Mouse (Mus musculus) CH12.LX (cell line): ENCODE results near the gene Tns3. TPM values are rescaled to one million over a fixed set of nuclear protein-coding genes. Genes with fewer than 3 reads are reported as not detected.

Experiments
- DNase-seq: peaks from one replicate; pipeline ENCODE4 v3.0.0-alpha.2; 2013; ENCODE audit errors: extremely low read depth
- H3K27ac ChIP-seq: 2 replicates; pipeline ENCODE4 v1.5.1; 2012; ENCODE audit warnings: low read depth, mild to moderate bottlenecking, control low read depth, moderate library complexity; ENCODE audit not compliant: insufficient read depth
- H3K27me3 ChIP-seq: replicated peaks from 2 replicates; pipeline ENCODE3; 2012; ENCODE audit warnings: inconsistent platforms
- H3K36me3 ChIP-seq, 2 experiments: replicated peaks in 1 of 2; 2 replicates each; pipeline versions ENCODE3 to v1.6.1; 2012; ENCODE audit warnings: inconsistent platforms in 1 of 2, low read length in 1 of 2, mild to moderate bottlenecking in 1 of 2, mixed read lengths in 1 of 2, moderate library complexity in 1 of 2; ENCODE audit not compliant: control insufficient read depth in 1 of 2, insufficient read depth in 1 of 2
- H3K4me1 ChIP-seq, 2 experiments: 2 replicates each; pipeline ENCODE4 v1.6.1; 2012; ENCODE audit warnings: inconsistent platforms in 1 of 2, moderate library complexity in 1 of 2; ENCODE audit not compliant: insufficient read depth in 2 of 2, control insufficient read depth in 1 of 2
- H3K4me2 ChIP-seq: 2 replicates; pipeline ENCODE4 v1.6.1; 2012; ENCODE audit warnings: low read depth, mild to moderate bottlenecking, control low read depth; ENCODE audit not compliant: poor library complexity, insufficient read depth, severe bottlenecking
- H3K4me3 ChIP-seq, 3 experiments: fragments of 150-350 bp in 1 of 3; sonication (generic) in 1 of 3; replicated peaks in 1 of 3; 2 replicates each; pipeline versions ENCODE3 to v1.5.1; 2011 to 2012; ENCODE audit warnings: low read depth in 2 of 3, low read length in 2 of 3, mild to moderate bottlenecking in 2 of 3, moderate library complexity in 2 of 3, control low read depth in 1 of 3, improper control_type of control experiment in 1 of 3, inconsistent platforms in 1 of 3, mixed read lengths in 1 of 3; ENCODE audit not compliant: poor library complexity in 1 of 3
- H3K79me2 ChIP-seq: replicated peaks from 2 replicates; pipeline ENCODE4 v1.6.1; 2012; ENCODE audit warnings: mild to moderate bottlenecking, moderate library complexity; ENCODE audit not compliant: control insufficient read depth, poor library complexity, insufficient read depth, severe bottlenecking; ENCODE audit errors: extremely low read depth
- H3K9ac ChIP-seq: 2 replicates; pipeline ENCODE4 v1.6.1; 2012; ENCODE audit warnings: low read depth, mild to moderate bottlenecking, control low read depth, moderate library complexity; ENCODE audit not compliant: insufficient read depth
- H3K9me3 ChIP-seq: replicated peaks from 2 replicates; pipeline ENCODE3; 2012; ENCODE audit warnings: low read length, inconsistent platforms, mixed read lengths
- BHLHE40 ChIP-seq: IDR thresholded peaks from 2 replicates; pipeline ENCODE4 v1.6.1; 2011; ENCODE audit warnings: mild to moderate bottlenecking, low read depth, low read length, improper control_type of control experiment
- CHD2 ChIP-seq: IDR thresholded peaks from 2 replicates; pipeline ENCODE4 v1.6.1; 2011; ENCODE audit warnings: low read length, improper control_type of control experiment
- CTCF ChIP-seq, 2 experiments: IDR thresholded peaks in 1 of 2; conservative IDR thresholded peaks in 1 of 2; 2 replicates each; pipeline ENCODE4 v1.5.1; 2011 to 2012; ENCODE audit warnings: low read depth in 2 of 2, low read length in 2 of 2, improper control_type of control experiment in 1 of 2, inconsistent platforms in 1 of 2, mild to moderate bottlenecking in 1 of 2, moderate library complexity in 1 of 2
- E2F4 ChIP-seq: IDR thresholded peaks from 2 replicates; pipeline ENCODE4 v1.6.1; 2011; ENCODE audit warnings: low read depth, low read length, improper control_type of control experiment; ENCODE audit not compliant: insufficient replicate concordance
- ELF1 ChIP-seq: IDR thresholded peaks from 2 replicates; pipeline ENCODE4 v1.6.1; 2014; ENCODE audit warnings: low read depth, mild to moderate bottlenecking, inconsistent platforms, low read length, improper control_type of control experiment
- EP300 ChIP-seq: IDR thresholded peaks from 2 replicates; pipeline ENCODE4 v1.6.1; 2011; ENCODE audit warnings: low read length, improper control_type of control experiment
- ETS1 ChIP-seq: conservative IDR thresholded peaks from 2 replicates; pipeline ENCODE4 v1.6.1; 2012; ENCODE audit warnings: low read depth, mild to moderate bottlenecking, inconsistent platforms, low read length, improper control_type of control experiment, moderate library complexity
- GABPA ChIP-seq: IDR thresholded peaks from 2 replicates; pipeline ENCODE4 v1.6.1; 2012; ENCODE audit warnings: low read depth, low read length, improper control_type of control experiment, inconsistent platforms; ENCODE audit not compliant: insufficient replicate concordance
- HCFC1 ChIP-seq: IDR thresholded peaks from 2 replicates; pipeline ENCODE4 v1.6.1; 2012; ENCODE audit warnings: low read depth, mild to moderate bottlenecking, inconsistent platforms, low read length, improper control_type of control experiment
- IRF4 ChIP-seq: IDR thresholded peaks from 2 replicates; pipeline ENCODE4 v1.6.1; 2014; ENCODE audit warnings: low read depth, mild to moderate bottlenecking, inconsistent platforms, low read length, improper control_type of control experiment
- JUN ChIP-seq: IDR thresholded peaks from 2 replicates; pipeline ENCODE4 v1.6.1; 2011; ENCODE audit warnings: low read depth, mild to moderate bottlenecking, low read length, improper control_type of control experiment, moderate library complexity; ENCODE audit not compliant: insufficient read depth
- KAT2A ChIP-seq: IDR thresholded peaks from 2 replicates; pipeline ENCODE4 v1.6.1; 2012; ENCODE audit warnings: low read length, improper control_type of control experiment, inconsistent platforms; ENCODE audit not compliant: insufficient replicate concordance
- MAFK ChIP-seq: IDR thresholded peaks from 2 replicates; pipeline ENCODE4 v1.6.1; 2011; ENCODE audit warnings: low read length, improper control_type of control experiment; ENCODE audit not compliant: insufficient replicate concordance
- MAZ ChIP-seq: IDR thresholded peaks from 2 replicates; pipeline ENCODE4 v1.6.1; 2012; ENCODE audit warnings: low read depth, mild to moderate bottlenecking, inconsistent platforms, low read length, improper control_type of control experiment, moderate library complexity
- MXI1 ChIP-seq: IDR thresholded peaks from 2 replicates; pipeline ENCODE4 v1.6.1; 2011; ENCODE audit warnings: mild to moderate bottlenecking, low read depth, low read length, improper control_type of control experiment
- NRF1 ChIP-seq: IDR thresholded peaks from 2 replicates; pipeline ENCODE4 v1.6.1; 2014; ENCODE audit warnings: low read depth, mild to moderate bottlenecking, inconsistent platforms, low read length, improper control_type of control experiment, moderate library complexity
- POLR2AphosphoS2 ChIP-seq: IDR thresholded peaks from 2 replicates; pipeline ENCODE4 v1.6.1; 2011; ENCODE audit warnings: low read depth, low read length, improper control_type of control experiment
- RAD21 ChIP-seq: IDR thresholded peaks from 2 replicates; pipeline ENCODE4 v1.6.1; 2011; ENCODE audit warnings: low read depth, mild to moderate bottlenecking, low read length, improper control_type of control experiment, moderate library complexity
- SMC3 ChIP-seq: IDR thresholded peaks from 2 replicates; pipeline ENCODE4 v1.6.1; 2011; ENCODE audit warnings: low read depth, low read length, improper control_type of control experiment
- TCF12 ChIP-seq: IDR thresholded peaks from 2 replicates; pipeline ENCODE4 v1.6.1; 2014; ENCODE audit warnings: low read depth, mild to moderate bottlenecking, inconsistent platforms, low read length, improper control_type of control experiment
- UBTF ChIP-seq: IDR thresholded peaks from 2 replicates; pipeline ENCODE4 v1.6.1; 2012; ENCODE audit warnings: low read depth, mild to moderate bottlenecking, inconsistent platforms, low read length, improper control_type of control experiment, moderate library complexity
- USF1 ChIP-seq: IDR thresholded peaks from 2 replicates; pipeline ENCODE4 v1.6.1; 2014; ENCODE audit warnings: low read depth, mild to moderate bottlenecking, inconsistent platforms, low read length, improper control_type of control experiment
- ZKSCAN1 ChIP-seq: IDR thresholded peaks from 2 replicates; pipeline ENCODE4 v1.6.1; 2012; ENCODE audit warnings: low read depth, inconsistent platforms, low read length, improper control_type of control experiment, borderline replicate concordance
- ZMIZ1 ChIP-seq: IDR thresholded peaks from 2 replicates; pipeline ENCODE4 v1.6.1; 2012; ENCODE audit warnings: low read depth, mild to moderate bottlenecking, inconsistent platforms, low read length, improper control_type of control experiment
- dilution Hi-C: fragments of 300-500 bp; cut with MboI; formaldehyde crosslinking; loops from 2 replicates; pipeline ENCODE4 v1.14.3; 2020; ENCODE audit warnings: low sequenced_read_pairs; ENCODE audit not compliant: extremely low pct_unique_long_range_greater_than_20kb, extremely low pct_ligation_motif_present
- in situ Hi-C: fragments of 300-500 bp; cut with MboI; formaldehyde crosslinking; loops from 3 replicates; pipeline ENCODE4 v1.14.3; 2019; ENCODE audit warnings: low sequenced_read_pairs, low pct_ligation_motif_present, low pct_unique_long_range_greater_than_20kb, mixed read lengths
- polyA plus RNA-seq: library from polyadenylated mRNA; unstranded; fragments of >175 nt; gene quantifications from 2 replicates; pipeline ENCODE4 v1.2.1, GENCODE M21; 2012; ENCODE audit warnings: low read depth; ENCODE audit not compliant: insufficient read length
- total RNA-seq, 2 experiments: library from RNA; depleted of rRNA; stranded (reverse); fragments of 300-350 nt in 1 of 2; fragments of >200 nt in 1 of 2; gene quantifications; 2 replicates each; pipeline ENCODE4 v1.2.3; 2012 to 2014

Gene Tns3
- total and polyA plus RNA-seq, 3 experiments, result 0.03 to 1.3 (median 0.33) TPM

- no peak for TF ChIP-seq KAT2A
- TF ChIP-seq, all 38 proteins: peak for 9
These were observed 46.0 kb downstream of the Tns3 start (continued) for GRCm38 (mm10) chr11:8618301-8618700.

- Histone ChIP-seq H3K4me1 (peaks cover 7 to 29% of the 10 kb centered on the region in 2 experiments), H3K9me3 (no peaks in the 10 kb centered on the region), H3K4me2 (peak overlapping the region; percentile 38), H3K79me2 (no peaks in the 10 kb centered on the region), H3K36me3 (no peaks in the 10 kb centered on the region), H3K9ac (0 out of 2 replicates have a peak overlapping the region, but pooled peaks have one; percentile 2), H3K4me3 (no peak overlapping the region), H3K27me3 (peaks cover 1% of the 10 kb centered on the region), H3K27ac (no peak overlapping the region)
- no peak for TF ChIP-seq ZMIZ1
- no peak for TF ChIP-seq GABPA
- peak; percentile 45; the same call in 1 of the 2 replicates for TF ChIP-seq EP300
- no peak for TF ChIP-seq NRF1
- no peak for TF ChIP-seq UBTF
- no peak for TF ChIP-seq MAFK
- TF ChIP-seq ETS1, result peak; percentile 34; the same call in 1 of the 2 replicates
- TF ChIP-seq ELF1, result no peak
- TF ChIP-seq BHLHE40, result peak; percentile 34; the same call in 1 of the 2 replicates
- TF ChIP-seq HCFC1, result no peak
- TF ChIP-seq USF1, result no peak
- no peak for TF ChIP-seq ZKSCAN1
- TF ChIP-seq JUN, result no peak
- no peak for TF ChIP-seq CTCF (conservative IDR thresholded peaks at IDR 0.05 in 1 of 2, IDR thresholded peaks at IDR 0.05 in 1 of 2; ENCODE audit: low read depth in 2 of 2, low read length in 2 of 2)
- TF ChIP-seq TCF12, result peak; percentile 23; the same call in 1 of the 2 replicates
- TF ChIP-seq SMC3, result no peak
- TF ChIP-seq IRF4, result peak; percentile 69
- no peak for TF ChIP-seq MAZ
- TF ChIP-seq RAD21, result no peak
- peak; percentile 56; the same call in 1 of the 2 replicates for TF ChIP-seq CHD2
- TF ChIP-seq E2F4, result no peak
- TF ChIP-seq MXI1, result no peak; the same call in 1 of the 2 replicates
- TF ChIP-seq POLR2AphosphoS2, result no peak
- in situ Hi-C loops, result no loop called here
- DNase-seq, result no peak
- dilution Hi-C loops, result no loop called here
These were observed 48.9 kb downstream of the Tns3 start for GRCm38 (mm10) chr11:8615436-8615835.
